Mouse (Mus musculus): ENCODE measurements around the gene Gulp1. TPM values are rescaled to one million over a fixed set of nuclear protein-coding genes. Genes with fewer than 3 reads are reported as not detected.

Gulp1 gene
- total RNA-seq, 4 experiments from 2014 or later = 3.8 to 8.3 (median 7.0) TPM

DNA sequence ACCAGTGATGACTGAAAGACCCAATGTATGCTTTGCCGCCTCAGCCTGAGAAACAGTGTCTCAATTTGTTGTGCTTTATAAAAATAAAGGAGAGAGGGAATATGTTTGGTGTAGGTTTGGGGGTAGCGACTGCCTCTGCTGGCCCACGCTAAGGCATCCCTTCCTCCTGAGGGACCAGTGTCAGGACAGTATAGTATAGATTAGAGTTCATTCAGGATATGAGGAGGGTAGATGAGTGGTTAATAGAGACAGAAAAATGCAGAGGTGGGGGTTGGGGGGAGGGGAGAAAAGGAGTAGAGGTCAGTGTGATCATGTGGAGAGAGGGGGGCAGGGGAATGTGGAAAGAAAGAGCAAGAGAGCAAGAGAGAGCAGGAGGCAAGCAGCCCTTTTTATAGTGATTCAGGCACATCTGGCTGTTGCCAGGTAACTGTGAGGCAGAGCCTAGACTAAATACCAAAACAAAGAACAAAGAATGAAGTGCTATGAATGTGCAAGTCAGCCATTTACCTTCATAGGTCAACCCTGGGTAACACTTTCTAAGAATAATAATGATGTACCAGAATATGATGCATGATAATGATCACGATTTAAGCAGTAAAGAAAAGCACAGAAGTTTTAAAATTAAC is 169.6 kb downstream of the Gulp1 start:
- no peak for DNase-seq (ENCODE audit: low spot score)

DNA sequence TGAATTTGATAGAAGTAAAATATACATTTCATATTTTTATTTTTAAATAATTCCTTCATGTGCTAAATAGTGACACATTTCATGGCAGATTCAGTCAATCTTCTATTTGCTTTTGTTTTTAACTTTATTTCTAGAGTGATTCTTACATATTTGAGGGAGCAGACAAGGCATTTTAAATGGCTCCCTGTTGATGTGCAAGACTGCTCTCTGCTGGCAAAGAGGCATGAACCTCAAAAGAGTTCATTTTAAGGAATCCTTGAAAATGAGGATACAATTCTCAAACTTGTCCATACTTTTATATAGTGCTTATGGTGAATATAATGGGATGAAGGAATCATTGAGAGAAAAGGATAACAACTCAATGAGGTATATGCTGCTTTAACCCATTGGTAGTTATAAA is 189.9 kb downstream of the Gulp1 start:
- peak; percentile 13 for DNase-seq (ENCODE audit: low spot score)

DNA sequence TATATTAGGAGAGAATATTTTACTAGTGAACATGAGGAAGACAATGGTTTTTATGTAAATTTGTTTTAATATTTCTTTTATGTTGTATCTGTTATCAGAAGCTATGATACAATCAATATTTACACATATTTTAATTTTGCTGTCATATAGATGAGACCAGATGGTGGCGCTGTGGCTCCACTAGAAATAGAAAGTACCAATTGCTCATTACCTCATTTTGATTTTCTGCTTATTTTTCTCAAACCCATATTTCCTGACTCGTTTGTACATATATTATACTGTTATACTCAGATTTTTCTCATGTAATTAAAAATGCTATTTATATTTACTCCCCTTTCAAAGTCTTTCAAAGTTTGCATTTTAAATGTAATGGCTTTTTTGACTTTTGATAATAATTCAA is 194.4 kb downstream of the Gulp1 start:
- DNase-seq (ENCODE audit: low spot score) = peak; percentile 66

DNA sequence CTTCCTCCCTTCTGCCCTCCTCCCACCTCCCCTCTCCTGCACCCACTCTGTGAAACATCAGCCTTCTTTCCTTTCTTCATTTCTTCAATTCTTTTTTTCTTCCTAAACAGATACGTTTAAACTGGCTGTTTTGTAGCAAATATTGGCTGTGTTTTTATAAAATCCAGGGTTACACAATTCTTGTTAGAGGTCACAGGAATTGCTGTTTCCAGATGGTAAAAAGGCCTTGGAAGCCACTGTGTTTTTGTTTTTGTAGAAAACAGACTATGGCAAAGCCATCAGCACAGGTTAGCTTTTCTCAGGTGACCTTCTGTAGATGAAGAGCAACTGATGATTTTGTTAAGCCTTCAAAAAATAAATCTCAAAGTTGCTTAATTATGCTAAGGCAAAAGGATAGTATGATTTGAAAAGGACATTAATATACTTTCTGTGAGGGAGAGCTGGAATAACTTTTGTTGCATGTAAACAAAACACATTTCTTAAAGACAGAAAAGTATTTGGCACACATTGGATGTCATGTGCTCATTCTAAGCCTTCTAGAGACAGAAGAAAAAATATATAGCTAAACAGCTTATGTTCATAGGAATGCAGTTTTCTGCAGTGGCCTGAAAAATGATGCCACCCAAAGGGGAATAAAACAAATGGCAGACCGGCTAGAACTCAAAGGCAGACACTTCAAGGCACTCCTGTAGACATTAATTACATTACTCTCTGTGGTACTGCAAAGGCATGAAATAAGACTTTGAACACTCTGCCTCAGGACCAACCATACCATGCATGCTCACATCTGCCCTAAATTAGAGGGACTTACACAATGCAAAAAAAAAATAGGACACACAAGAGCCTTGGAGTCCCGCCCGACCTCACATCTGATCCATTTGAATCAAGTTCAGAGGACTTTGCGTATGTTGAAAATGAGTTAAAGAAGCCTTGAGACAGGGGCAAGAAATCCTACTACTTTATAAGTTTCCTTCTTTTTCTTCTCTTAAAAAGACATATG is 199.7 kb downstream of the Gulp1 start:
- DNase-seq (ENCODE audit: low spot score) = no peak

DNA sequence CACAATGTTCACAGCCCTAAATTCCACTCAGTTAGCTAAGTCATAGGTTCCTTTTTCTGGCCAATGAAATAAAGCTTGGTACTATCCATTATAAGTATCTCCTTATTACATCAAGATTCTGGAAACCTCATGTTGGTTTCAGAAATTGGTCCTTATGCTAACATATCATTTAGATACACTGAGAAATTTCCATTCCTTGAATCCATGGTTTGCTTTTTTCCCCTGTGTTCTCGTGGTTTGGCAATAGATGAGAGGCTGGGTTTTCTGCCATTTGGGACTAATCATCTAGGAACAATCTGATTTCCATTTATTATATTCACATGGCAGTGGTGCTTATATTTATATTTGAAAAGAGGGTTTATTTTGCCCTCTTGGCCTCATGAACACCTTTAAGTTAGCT is 226.9 kb downstream of the Gulp1 start:
- no peak for DNase-seq (ENCODE audit: low spot score)

DNA sequence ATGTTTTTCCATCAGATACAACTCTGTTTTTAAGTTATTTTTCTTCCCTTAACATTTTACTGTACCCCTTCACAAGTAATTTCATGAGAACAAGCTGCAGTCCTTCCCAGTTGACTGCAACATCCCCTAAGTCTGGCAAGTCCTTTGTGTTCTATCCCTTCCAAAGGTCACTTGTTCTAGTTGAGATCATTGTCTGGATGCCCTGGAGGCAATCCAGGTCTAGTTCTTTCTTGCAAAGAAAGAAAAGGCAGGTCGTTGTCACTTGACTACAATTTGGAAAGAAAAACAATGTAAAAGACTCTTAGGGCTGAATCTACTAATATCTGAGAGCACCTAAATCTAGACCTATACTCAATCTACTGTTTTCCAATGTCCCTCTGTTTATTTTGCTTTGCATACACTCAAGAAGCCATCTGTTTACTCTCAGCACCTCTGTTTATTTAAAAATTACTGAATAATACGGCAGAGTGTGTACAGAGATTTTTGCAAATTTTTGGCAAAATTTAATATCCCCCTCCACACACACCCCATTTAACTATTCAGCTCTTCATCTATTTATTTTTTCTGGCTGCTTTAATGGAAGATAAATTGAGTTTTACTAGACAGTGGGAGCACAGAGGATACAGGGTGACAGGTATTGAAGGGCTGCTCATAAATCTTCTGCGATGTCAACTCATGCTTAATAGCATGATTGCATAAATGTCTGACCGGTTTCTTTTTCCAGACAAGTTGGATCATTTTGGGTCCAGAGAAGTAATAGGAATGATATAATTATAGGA is 252.5 kb downstream of the Gulp1 start:
- DNase-seq (ENCODE audit: low spot score) = peak; percentile 33

DNA sequence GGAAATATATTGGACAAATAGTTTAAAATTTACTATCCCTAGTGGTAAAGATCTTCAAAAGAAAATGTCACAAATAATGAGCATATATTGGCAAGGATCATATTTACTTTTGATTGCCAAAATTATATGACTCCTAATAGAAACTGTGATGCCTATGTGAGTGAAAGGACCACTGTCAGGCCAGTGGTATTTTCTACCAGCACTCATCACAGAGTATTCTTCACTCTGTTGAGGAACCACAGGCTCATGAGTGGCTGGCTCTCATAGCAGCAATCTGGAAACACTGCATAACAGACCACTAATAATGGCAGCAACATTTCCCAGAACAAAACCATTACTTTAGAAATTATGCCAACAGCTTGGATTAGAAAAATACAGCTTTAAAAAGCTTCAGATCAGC is 255.1 kb downstream of the Gulp1 start:
- DNase-seq (ENCODE audit: low spot score) = no peak

DNA sequence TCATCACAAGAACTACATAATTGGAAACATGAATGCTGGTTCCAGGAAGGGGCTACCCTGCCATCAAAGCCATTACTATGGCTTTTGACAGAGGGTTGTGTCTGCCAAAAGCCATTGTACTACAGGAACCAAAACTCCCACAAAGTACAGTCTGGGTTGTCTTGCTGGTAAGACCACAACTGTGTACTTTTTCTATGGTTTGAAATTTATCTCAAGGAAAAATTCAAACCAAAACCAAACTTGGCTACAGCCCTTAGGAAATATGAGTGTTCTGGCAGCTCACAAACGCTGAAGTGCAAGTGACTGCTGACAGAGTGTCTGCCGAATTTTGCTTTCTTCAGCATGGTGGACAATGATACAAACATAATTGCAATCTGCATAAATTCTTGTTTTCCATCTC is 259.0 kb downstream of the Gulp1 start:
- no peak for DNase-seq (ENCODE audit: low spot score)

DNA sequence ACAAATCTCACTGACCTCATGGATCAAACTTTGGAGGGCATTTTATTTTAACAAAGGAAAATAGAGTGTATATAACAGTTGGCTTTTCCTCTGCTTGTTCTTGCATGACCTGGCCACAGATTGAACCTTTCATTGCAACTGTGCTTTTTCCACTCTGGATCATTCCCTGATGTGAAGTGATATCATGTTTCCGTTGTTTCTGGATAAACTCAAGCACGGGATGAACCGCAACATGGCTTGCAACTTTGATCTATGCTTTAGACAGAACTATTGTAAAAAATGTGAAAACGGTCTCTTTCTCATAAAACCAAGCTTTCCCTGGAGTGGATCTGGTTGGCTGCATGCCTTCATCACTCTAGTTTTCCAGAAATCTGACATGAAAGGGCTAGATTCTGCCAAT is 282.6 kb downstream of the Gulp1 start:
- no peak for DNase-seq (ENCODE audit: low spot score)
